Mouse (Mus musculus) cortical plate, adult 2 months (tissue): ENCODE measurements at regions not wholly inside any gene's neighbourhood (a gene's known extent, or its start where the extent isn't known, plus 50 kb on each side); places are given as distances from the start of the nearest gene placed in this dataset.

Experiments
- CTCF ChIP-seq: fragments of 200-500 bp; IDR thresholded peaks from 2 replicates; pipeline ENCODE4 v1.5.1; 2011; ENCODE audit warnings: mild to moderate bottlenecking, control low read depth, low read length; ENCODE audit not compliant: insufficient read depth; ENCODE audit errors: extremely low read depth
- POLR2A ChIP-seq: fragments of 200-500 bp; IDR thresholded peaks from 2 replicates; pipeline ENCODE4 v1.6.1; 2011; ENCODE audit warnings: mild to moderate bottlenecking, low read length, control low read depth; ENCODE audit not compliant: insufficient read depth; ENCODE audit errors: extremely low read depth

DNA sequence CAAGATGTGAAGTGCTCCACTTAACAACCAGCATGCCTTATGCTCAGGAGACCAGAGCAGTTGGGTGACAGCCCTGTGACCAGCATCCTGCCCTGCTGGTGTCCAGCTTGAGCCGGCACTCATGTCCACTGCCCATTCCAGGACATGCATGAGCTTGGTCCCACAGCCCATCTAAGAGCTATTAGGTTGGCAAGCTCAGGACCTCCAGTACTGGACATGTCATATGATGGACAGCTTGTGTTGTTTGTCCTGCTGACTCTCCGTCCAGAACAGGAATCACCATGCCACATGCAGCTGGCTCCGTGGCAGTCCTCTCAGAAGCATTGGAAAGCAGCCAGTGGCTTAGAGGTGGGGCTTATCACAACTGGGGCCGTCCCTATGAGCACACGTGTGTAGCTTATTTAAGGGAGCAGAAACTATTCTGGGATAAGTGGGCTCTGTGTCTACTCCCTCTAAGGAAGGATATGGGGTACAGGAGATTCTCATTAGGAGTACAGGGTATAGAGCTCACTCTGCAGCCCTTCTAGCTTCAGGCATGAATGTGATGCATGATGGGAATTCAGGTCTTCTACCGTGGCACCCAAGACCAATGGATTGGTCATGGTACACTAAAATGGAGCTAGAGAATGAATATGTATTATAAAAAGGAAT is 232.5 kb upstream of the Ajap1 start:
- TF ChIP-seq CTCF = no peak
- TF ChIP-seq POLR2A = no peak
